23 mouse cellular contexts compared by ENCODE assay signal in the genomic region with DNA sequence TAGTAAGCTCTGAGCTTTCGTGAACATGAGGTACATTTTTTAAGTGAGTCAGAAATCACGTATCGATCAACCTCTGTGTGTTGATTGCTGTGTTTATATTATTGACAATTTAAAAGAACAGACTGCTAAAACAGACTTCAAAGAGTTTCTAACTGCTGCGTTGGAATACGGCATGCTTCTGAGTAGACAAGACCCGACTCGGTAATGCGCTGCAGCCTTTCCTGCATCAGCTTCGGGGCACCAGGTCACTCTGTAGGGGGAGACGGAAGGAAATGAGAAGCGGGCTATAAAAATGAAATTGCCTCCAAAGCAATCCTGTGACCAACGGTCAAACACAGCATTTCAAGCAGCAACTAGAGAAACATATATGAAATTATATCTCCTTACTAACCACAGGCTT. TPM values are rescaled to one million over a fixed set of nuclear protein-coding genes. Genes with fewer than 3 reads are reported as not detected.
DNase-seq lines count a peak whose midpoint lies in the region; ATAC-seq and TF ChIP-seq lines count a peak whose summit lies in the region.
"Had no signal": no experiment of that assay in that cellular context is flagged by ENCODE, and none has a peak within 500 bp of the region (broad histone marks: within the 10 kb centered on the region; RNA-seq: fewer than 3 reads in every experiment).

No protein-coding gene starts in this region.

- no peak overlapping the region for H3K9ac ChIP-seq in lung, embryonic 14.5 days
- H3K9ac ChIP-seq in embryonic facial prominence, embryonic 14.5 days (ENCODE audit: low read depth, low read length): no peak overlapping the region
- no peak overlapping the region for H3K9ac ChIP-seq in limb, embryonic 14.5 days (ENCODE audit: low read depth, low read length, severe bottlenecking)
- H3K9ac ChIP-seq: embryonic facial prominence, embryonic 12.5 days; lung, embryonic 15.5 days; midbrain, embryonic 13.5 days had no signal

- WGBS in lung, embryonic 14.5 days: 24% methylated on average over 12 of the region's 12 CpGs
- 57% methylated on average over 12 of the region's 12 CpGs for WGBS in lung, adult 2 months
- 31% methylated on average over 12 of the region's 12 CpGs for WGBS in embryonic facial prominence, embryonic 14.5 days
- 11% methylated on average over 12 of the region's 12 CpGs for WGBS in limb, embryonic 14.5 days

- H3K36me3 ChIP-seq in lung, embryonic 14.5 days (ENCODE audit: insufficient read depth): no peaks in the 10 kb centered on the region
- H3K36me3 ChIP-seq in embryonic facial prominence, embryonic 14.5 days (ENCODE audit: control insufficient read depth, insufficient read depth, low read length): no peaks in the 10 kb centered on the region
- no peaks in the 10 kb centered on the region for H3K36me3 ChIP-seq in limb, embryonic 14.5 days (ENCODE audit: control insufficient read depth, insufficient read depth, low read length)
- H3K36me3 ChIP-seq: embryonic facial prominence, embryonic 12.5 days; lung, embryonic 15.5 days; midbrain, embryonic 13.5 days had no signal

- no peak for TF ChIP-seq CTCF in lung, embryonic 14.5 days (IDR thresholded peaks at IDR 0.05; ENCODE audit: low read depth)
- TF ChIP-seq CTCF in lung, adult 2 months (IDR thresholded peaks at IDR 0.05; ENCODE audit: insufficient read depth, low read length): no peak

- no peak overlapping the region for H3K4me3 ChIP-seq in lung, embryonic 14.5 days (ENCODE audit: low read depth, low read length)
- H3K4me3 ChIP-seq in lung, adult 2 months (replicated peaks; ENCODE audit: extremely low read depth, low read depth, low read length): no peak overlapping the region
- H3K4me3 ChIP-seq in embryonic facial prominence, embryonic 14.5 days (ENCODE audit: low read depth, low read length): no peak overlapping the region
- no peak overlapping the region for H3K4me3 ChIP-seq in limb, embryonic 14.5 days (replicated peaks; ENCODE audit: low read length)
- H3K4me3 ChIP-seq: embryonic facial prominence, embryonic 12.5 days; gastrocnemius, adult 2 months; lung, embryonic 15.5 days; midbrain, embryonic 13.5 days; myocyte had no signal

- no peaks in the 10 kb centered on the region for H3K27me3 ChIP-seq in lung, embryonic 14.5 days (ENCODE audit: insufficient read depth, low read length)
- no peaks in the 10 kb centered on the region for H3K27me3 ChIP-seq in embryonic facial prominence, embryonic 14.5 days (replicated peaks; ENCODE audit: control insufficient read depth, insufficient read depth, low read length)
- no peaks in the 10 kb centered on the region for H3K27me3 ChIP-seq in limb, embryonic 14.5 days (ENCODE audit: control insufficient read depth, insufficient read depth, low read length)
- H3K27me3 ChIP-seq: embryonic facial prominence, embryonic 12.5 days; lung, embryonic 15.5 days; midbrain, embryonic 13.5 days; Patski had no signal

- 0 out of 2 replicates have a peak, but pooled peaks have one; percentile 32 for ATAC-seq in lung, embryonic 14.5 days (ENCODE audit: insufficient read depth)
- ATAC-seq in embryonic facial prominence, embryonic 14.5 days (ENCODE audit: low read depth): no peak
- no peak for ATAC-seq in limb, embryonic 14.5 days (ENCODE audit: low FRiP score, low read depth)
- ATAC-seq: forebrain, embryonic 16.5 days; midbrain, embryonic 13.5 days; Patski had no signal

- DNase-seq in embryo, embryonic 10 days (ENCODE audit: low spot score): peak; percentile 26
- no peak for DNase-seq in embryo, embryonic 9.5 days (ENCODE audit: extremely low spot score)
- DNase-seq in lung, embryonic 14.5 days: peak; percentile 59
- DNase-seq in lung, adult 2 months: no peak
- no peak for DNase-seq in embryonic facial prominence, embryonic 14.5 days (ENCODE audit: low spot score)
- no peak for DNase-seq in limb, embryonic 14.5 days (ENCODE audit: low spot score)
- no peak for DNase-seq in spleen, postnatal 10 days (ENCODE audit: low spot score in 2 of 2)
- DNase-seq in frontal cortex, postnatal 36 days (ENCODE audit: low spot score in 2 of 2): no peak
- DNase-seq: adrenal gland, adult 8-10 months; cerebellum, adult 11 months; cerebellum, postnatal 14 days; gastrocnemius, adult 2 months; heart, postnatal 10 days; kidney, adult 8-10 months; right cerebral cortex, postnatal 25 days had no signal

- no peaks in the 10 kb centered on the region for H3K9me3 ChIP-seq in lung, embryonic 14.5 days (ENCODE audit: low read depth, low read length)
- H3K9me3 ChIP-seq in embryonic facial prominence, embryonic 14.5 days (ENCODE audit: control insufficient read depth, low read length): no peaks in the 10 kb centered on the region
- no peaks in the 10 kb centered on the region for H3K9me3 ChIP-seq in limb, embryonic 14.5 days (ENCODE audit: control insufficient read depth, low read length)
- H3K9me3 ChIP-seq: embryonic facial prominence, embryonic 12.5 days; lung, embryonic 15.5 days; midbrain, embryonic 13.5 days had no signal

- H3K4me1 ChIP-seq in lung, embryonic 14.5 days (ENCODE audit: insufficient read depth): no peaks in the 10 kb centered on the region
- no peaks in the 10 kb centered on the region for H3K4me1 ChIP-seq in lung, adult 2 months (ENCODE audit: control insufficient read depth, insufficient read depth, low read length)
- peaks cover 6% of the 10 kb centered on the region for H3K4me1 ChIP-seq in embryonic facial prominence, embryonic 14.5 days (ENCODE audit: control insufficient read depth, insufficient read depth, low read length)
- peaks cover 17% of the 10 kb centered on the region for H3K4me1 ChIP-seq in limb, embryonic 14.5 days (ENCODE audit: control insufficient read depth, insufficient read depth, low read length)
- H3K4me1 ChIP-seq: midbrain, embryonic 13.5 days had no signal

- no peak overlapping the region for H3K27ac ChIP-seq in lung, embryonic 14.5 days (ENCODE audit: low read depth)
- H3K27ac ChIP-seq in embryonic facial prominence, embryonic 14.5 days (replicated peaks; ENCODE audit: low read depth, low read length): no peak overlapping the region
- H3K27ac ChIP-seq in limb, embryonic 14.5 days (replicated peaks; ENCODE audit: low read depth, low read length): no peak overlapping the region
- H3K27ac ChIP-seq: embryonic facial prominence, embryonic 12.5 days; gastrocnemius, adult 2 months; lung, embryonic 15.5 days; midbrain, embryonic 13.5 days had no signal

- no peak overlapping the region for H3K4me2 ChIP-seq in lung, embryonic 14.5 days
- peak overlapping the region; percentile 18; the same call in 1 of the 2 replicates for H3K4me2 ChIP-seq in embryonic facial prominence, embryonic 14.5 days (ENCODE audit: low read depth, low read length)
- 0 out of 2 replicates have a peak overlapping the region, but pooled peaks have one; percentile 21 for H3K4me2 ChIP-seq in limb, embryonic 14.5 days (replicated peaks; ENCODE audit: low read depth, low read length, severe bottlenecking)
- H3K4me2 ChIP-seq: embryonic facial prominence, embryonic 12.5 days; heart, embryonic 11.5 days; liver, embryonic 11.5 days; lung, embryonic 15.5 days; midbrain, embryonic 13.5 days had no signal

- no peak for TF ChIP-seq POLR2A in lung, adult 2 months (IDR thresholded peaks at IDR 0.05; ENCODE audit: borderline replicate concordance, extremely low read depth, low read depth, low read length)
- TF ChIP-seq POLR2A in limb, embryonic 14.5 days (IDR thresholded peaks at IDR 0.05; ENCODE audit: borderline replicate concordance, extremely low read depth, insufficient read depth, insufficient read length): no peak

RNA-seq across cellular contexts. Expression of a gene that starts 59.9 kb away (rescaled TPM):
- polyA plus RNA-seq in lung, embryonic 14.5 days (2014; fragmentation: Nextera tagmentation; extraction: Ambion mirVana): 4.0 and 4.3 TPM in 2 replicates
- polyA plus RNA-seq in lung, adult 2 months (2012; rRNA removed): 1.0 and 1.3 TPM in 2 replicates
- 21.2 and 22.3 TPM in 2 replicates for polyA plus RNA-seq in embryonic facial prominence, embryonic 14.5 days (2014; fragmentation: Nextera tagmentation; extraction: Ambion mirVana)
- 138 and 171 TPM in 2 replicates for polyA plus RNA-seq in limb, embryonic 14.5 days (2012; rRNA removed)
- 12.7 and 13.8 TPM in 2 replicates for polyA plus RNA-seq in limb, embryonic 14.5 days (2014; fragmentation: Nextera tagmentation; extraction: Ambion mirVana)

RNA-seq across cellular contexts. Expression of a gene that starts 60.0 kb away (rescaled TPM):
- 49.9 and 52.7 TPM in 2 replicates for polyA plus RNA-seq in lung, embryonic 14.5 days (2014; fragmentation: Nextera tagmentation; extraction: Ambion mirVana)
- polyA plus RNA-seq in lung, adult 2 months (2012; rRNA removed): 22.8 and 33.4 TPM in 2 replicates
- 67.1 and 69.8 TPM in 2 replicates for polyA plus RNA-seq in embryonic facial prominence, embryonic 14.5 days (2014; fragmentation: Nextera tagmentation; extraction: Ambion mirVana)
- polyA plus RNA-seq in limb, embryonic 14.5 days (2012; rRNA removed): 54.8 and 62.0 TPM in 2 replicates
- 63.6 and 66.1 TPM in 2 replicates for polyA plus RNA-seq in limb, embryonic 14.5 days (2014; fragmentation: Nextera tagmentation; extraction: Ambion mirVana)

Comparison
In these comparisons a context has a peak if more than half of its experiments do, and no peak if none do; other contexts are left out.
1. DNase-seq: peak in embryo, embryonic 10 days (single experiment) and lung, embryonic 14.5 days (single experiment); none in embryo, embryonic 9.5 days (single experiment), lung, adult 2 months (single experiment), embryonic facial prominence, embryonic 14.5 days (single experiment), limb, embryonic 14.5 days (single experiment), spleen, postnatal 10 days (0 of 2) and frontal cortex, postnatal 36 days (0 of 2).